Mouse (Mus musculus): ENCODE measurements around the gene Prkn. TPM values are rescaled to one million over a fixed set of nuclear protein-coding genes. Genes with fewer than 3 reads are reported as not detected.
A peak's percentile ranks its signal among the peaks of the same experiment; 100 is the strongest.

The Prkn gene
- polyA plus RNA-seq, 1 experiment from 2014 or later, result 1.7 TPM

GRCm38 (mm10) chr17:11656397-11656796 lies 816.2 kb downstream of the Prkn start:
- Histone ChIP-seq H3K27me3 (ENCODE audit: control insufficient read depth, insufficient read depth, low read length) (no peaks in the 10 kb centered on the region; the same call in 1 of the 2 replicates), H3K4me3 (ENCODE audit: low read depth, low read length) (no peak overlapping the region), H3K4me1 (ENCODE audit: control insufficient read depth, insufficient read depth, low read length) (no peaks in the 10 kb centered on the region), H3K9ac (ENCODE audit: low read depth, low read length) (no peak overlapping the region), H3K27ac (ENCODE audit: low read depth, low read length) (no peak overlapping the region), H3K36me3 (ENCODE audit: control insufficient read depth, insufficient read depth, low read length) (no peaks in the 10 kb centered on the region), H3K9me3 (replicated peaks; ENCODE audit: control insufficient read depth, low read length) (no peaks in the 10 kb centered on the region), H3K4me2 (no peak overlapping the region)
- 66% methylated on average over 5 of the region's 5 CpGs for WGBS (ENCODE audit: insufficient replicate concordance)
- ATAC-seq (replicated peaks; ENCODE audit: insufficient number of reproducible peaks, low FRiP score, low TSS enrichment), result no peak

GRCm38 (mm10) chr17:11656878-11657277 lies 816.7 kb downstream of the Prkn start:
- H3K27me3 ChIP-seq (ENCODE audit: control insufficient read depth, insufficient read depth, low read length), result no peaks in the 10 kb centered on the region; the same call in 1 of the 2 replicates
- H3K9me3 ChIP-seq (replicated peaks; ENCODE audit: control insufficient read depth, low read length), result no peaks in the 10 kb centered on the region
- H3K27ac ChIP-seq (ENCODE audit: low read depth, low read length), result no peak overlapping the region
- no peaks in the 10 kb centered on the region for H3K4me1 ChIP-seq (ENCODE audit: control insufficient read depth, insufficient read depth, low read length)
- ATAC-seq (replicated peaks; ENCODE audit: insufficient number of reproducible peaks, low FRiP score, low TSS enrichment), result no peak
- WGBS (ENCODE audit: insufficient replicate concordance), result 69% methylated on average over 3 of the region's 3 CpGs
- H3K4me3 ChIP-seq (ENCODE audit: low read depth, low read length), result no peak overlapping the region
- no peaks in the 10 kb centered on the region for H3K36me3 ChIP-seq (ENCODE audit: control insufficient read depth, insufficient read depth, low read length)
- H3K9ac ChIP-seq (ENCODE audit: low read depth, low read length), result no peak overlapping the region
- no peak overlapping the region for H3K4me2 ChIP-seq

- Histone ChIP-seq H3K4me1 (ENCODE audit: control insufficient read depth, insufficient read depth, low read length) (no peaks in the 10 kb centered on the region), H3K27me3 (ENCODE audit: control insufficient read depth, insufficient read depth, low read length) (no peaks in the 10 kb centered on the region), H3K9ac (ENCODE audit: low read depth, low read length) (no peak overlapping the region), H3K27ac (ENCODE audit: low read depth, low read length) (no peak overlapping the region), H3K4me2 (no peak overlapping the region), H3K36me3 (ENCODE audit: control insufficient read depth, insufficient read depth, low read length) (no peaks in the 10 kb centered on the region), H3K9me3 (replicated peaks; ENCODE audit: control insufficient read depth, low read length) (no peaks in the 10 kb centered on the region), H3K4me3 (ENCODE audit: low read depth, low read length) (no peak overlapping the region)
- no peak for ATAC-seq (replicated peaks; ENCODE audit: insufficient number of reproducible peaks, low FRiP score, low TSS enrichment)
- 87% methylated on average over 1 of the region's 1 CpGs for WGBS (ENCODE audit: insufficient replicate concordance)
These were observed 821.7 kb downstream of the Prkn start for GRCm38 (mm10) chr17:11661898-11662297.

- H3K27ac ChIP-seq (ENCODE audit: low read depth, low read length), result no peak overlapping the region
- H3K36me3 ChIP-seq (ENCODE audit: control insufficient read depth, insufficient read depth, low read length), result no peaks in the 10 kb centered on the region
- no peak overlapping the region for H3K4me2 ChIP-seq
- H3K27me3 ChIP-seq (ENCODE audit: control insufficient read depth, insufficient read depth, low read length), result no peaks in the 10 kb centered on the region
- H3K4me3 ChIP-seq (ENCODE audit: low read depth, low read length), result no peak overlapping the region
- H3K9ac ChIP-seq (ENCODE audit: low read depth, low read length), result no peak overlapping the region
- no peaks in the 10 kb centered on the region for H3K9me3 ChIP-seq (replicated peaks; ENCODE audit: control insufficient read depth, low read length)
- WGBS (ENCODE audit: insufficient replicate concordance), result 82% methylated on average over 7 of the region's 7 CpGs
- ATAC-seq (replicated peaks; ENCODE audit: insufficient number of reproducible peaks, low FRiP score, low TSS enrichment), result no peak
- no peaks in the 10 kb centered on the region for H3K4me1 ChIP-seq (ENCODE audit: control insufficient read depth, insufficient read depth, low read length)
These were observed 823.3 kb downstream of the Prkn start for GRCm38 (mm10) chr17:11663437-11663836.

- Histone ChIP-seq H3K4me1 (ENCODE audit: control insufficient read depth, insufficient read depth, low read length) (no peaks in the 10 kb centered on the region), H3K9me3 (replicated peaks; ENCODE audit: control insufficient read depth, low read length) (no peaks in the 10 kb centered on the region), H3K4me2 (peak overlapping the region; percentile 52), H3K4me3 (ENCODE audit: low read depth, low read length) (no peak overlapping the region), H3K27ac (ENCODE audit: low read depth, low read length) (no peak overlapping the region), H3K36me3 (ENCODE audit: control insufficient read depth, insufficient read depth, low read length) (no peaks in the 10 kb centered on the region), H3K9ac (ENCODE audit: low read depth, low read length) (no peak overlapping the region), H3K27me3 (ENCODE audit: control insufficient read depth, insufficient read depth, low read length) (no peaks in the 10 kb centered on the region)
- ATAC-seq (replicated peaks; ENCODE audit: insufficient number of reproducible peaks, low FRiP score, low TSS enrichment), result no peak
- WGBS (ENCODE audit: insufficient replicate concordance), result 36% methylated on average over 20 of the region's 20 CpGs
These were observed 824.6 kb downstream of the Prkn start for GRCm38 (mm10) chr17:11664610-11665345.

- H3K27me3 ChIP-seq (ENCODE audit: control insufficient read depth, insufficient read depth, low read length), result no peaks in the 10 kb centered on the region
- no peak overlapping the region for H3K27ac ChIP-seq (ENCODE audit: low read depth, low read length)
- no peaks in the 10 kb centered on the region for H3K36me3 ChIP-seq (ENCODE audit: control insufficient read depth, insufficient read depth, low read length)
- ATAC-seq (replicated peaks; ENCODE audit: insufficient number of reproducible peaks, low FRiP score, low TSS enrichment), result no peak
- no peak overlapping the region for H3K4me2 ChIP-seq
- no peaks in the 10 kb centered on the region for H3K9me3 ChIP-seq (replicated peaks; ENCODE audit: control insufficient read depth, low read length)
- no peak overlapping the region for H3K9ac ChIP-seq (ENCODE audit: low read depth, low read length)
- WGBS (ENCODE audit: insufficient replicate concordance), result 83% methylated on average over 6 of the region's 6 CpGs
- no peaks in the 10 kb centered on the region; the same call in 1 of the 2 replicates for H3K4me1 ChIP-seq (ENCODE audit: control insufficient read depth, insufficient read depth, low read length)
- H3K4me3 ChIP-seq (ENCODE audit: low read depth, low read length), result no peak overlapping the region
These were observed 839.5 kb downstream of the Prkn start for GRCm38 (mm10) chr17:11679716-11680115.

GRCm38 (mm10) chr17:11680456-11680855 lies 840.3 kb downstream of the Prkn start:
- no peak overlapping the region for H3K4me2 ChIP-seq
- H3K36me3 ChIP-seq (ENCODE audit: control insufficient read depth, insufficient read depth, low read length), result no peaks in the 10 kb centered on the region
- no peak for ATAC-seq (replicated peaks; ENCODE audit: insufficient number of reproducible peaks, low FRiP score, low TSS enrichment)
- H3K9me3 ChIP-seq (replicated peaks; ENCODE audit: control insufficient read depth, low read length), result no peaks in the 10 kb centered on the region
- H3K27ac ChIP-seq (ENCODE audit: low read depth, low read length), result no peak overlapping the region
- H3K27me3 ChIP-seq (ENCODE audit: control insufficient read depth, insufficient read depth, low read length), result no peaks in the 10 kb centered on the region
- 74% methylated on average over 9 of the region's 9 CpGs for WGBS (ENCODE audit: insufficient replicate concordance)
- no peak overlapping the region for H3K4me3 ChIP-seq (ENCODE audit: low read depth, low read length)
- no peak overlapping the region for H3K9ac ChIP-seq (ENCODE audit: low read depth, low read length)
- H3K4me1 ChIP-seq (ENCODE audit: control insufficient read depth, insufficient read depth, low read length), result no peaks in the 10 kb centered on the region

- ATAC-seq (replicated peaks; ENCODE audit: insufficient number of reproducible peaks, low FRiP score, low TSS enrichment), result no peak
- H3K9ac ChIP-seq (ENCODE audit: low read depth, low read length), result no peak overlapping the region
- 66% methylated on average over 11 of the region's 11 CpGs for WGBS (ENCODE audit: insufficient replicate concordance)
These were observed 841.7 kb downstream of the Prkn start for GRCm38 (mm10) chr17:11681825-11682372.

GRCm38 (mm10) chr17:11705005-11705404 lies 864.8 kb downstream of the Prkn start:
- no peak overlapping the region for H3K4me2 ChIP-seq
- H3K4me3 ChIP-seq (ENCODE audit: low read depth, low read length), result no peak overlapping the region
- H3K27me3 ChIP-seq (ENCODE audit: control insufficient read depth, insufficient read depth, low read length), result no peaks in the 10 kb centered on the region
- H3K9me3 ChIP-seq (replicated peaks; ENCODE audit: control insufficient read depth, low read length), result no peaks in the 10 kb centered on the region
- WGBS (ENCODE audit: insufficient replicate concordance), result 66% methylated on average over 4 of the region's 4 CpGs
- no peaks in the 10 kb centered on the region for H3K36me3 ChIP-seq (ENCODE audit: control insufficient read depth, insufficient read depth, low read length)
- no peaks in the 10 kb centered on the region for H3K4me1 ChIP-seq (ENCODE audit: control insufficient read depth, insufficient read depth, low read length)
- H3K9ac ChIP-seq (ENCODE audit: low read depth, low read length), result no peak overlapping the region
- no peak overlapping the region for H3K27ac ChIP-seq (ENCODE audit: low read depth, low read length)
- ATAC-seq (replicated peaks; ENCODE audit: insufficient number of reproducible peaks, low FRiP score, low TSS enrichment), result no peak

More at GRCm38 (mm10) chr17:11681825-11682372, 841.7 kb downstream of the Prkn start:
- Histone ChIP-seq H3K4me1 (ENCODE audit: control insufficient read depth, insufficient read depth, low read length) (no peaks in the 10 kb centered on the region), H3K27ac (ENCODE audit: low read depth, low read length) (no peak overlapping the region), H3K4me2 (no peak overlapping the region), H3K9me3 (replicated peaks; ENCODE audit: control insufficient read depth, low read length) (no peaks in the 10 kb centered on the region), H3K27me3 (ENCODE audit: control insufficient read depth, insufficient read depth, low read length) (no peaks in the 10 kb centered on the region), H3K4me3 (ENCODE audit: low read depth, low read length) (no peak overlapping the region), H3K36me3 (ENCODE audit: control insufficient read depth, insufficient read depth, low read length) (no peaks in the 10 kb centered on the region)

All from heart, embryonic 11.5 days (tissue).